Mouse (Mus musculus): Measurements from ENCODE around the gene Cmtr1.

- TF ChIP-seq POLR2A (IDR thresholded peaks at IDR 0.05; ENCODE audit: low read depth, low read length) (no peak), CTCF (conservative IDR thresholded peaks at IDR 0.05; ENCODE audit: insufficient read depth, insufficient read length, low read depth, low read length) (no peak)
Observed at GRCm38 (mm10) chr17:29668051-29668986, 7.9 kb downstream of the Cmtr1 start.

All from kidney, adult 2 months (tissue).